Mouse (Mus musculus) brain, adult 10 weeks (tissue): Measurements from ENCODE around the gene Pla2g10. TPM values are rescaled to one million over a fixed set of nuclear protein-coding genes. Genes with fewer than 3 reads are reported as not detected.

Experiments
- polyA plus RNA-seq: library from polyadenylated mRNA; stranded (reverse); fragments of 350-450 nt; fragmentation: Illumina TruSeq; extraction: RNeasy Lipid Tissue Mini Kit (QIAGEN cat#74804); gene quantifications from one replicate; pipeline ENCODE4 v1.2.3, GENCODE M21; 2015; ENCODE audit warnings: low read depth, low replicate concordance

The Pla2g10 gene
- not detected for polyA plus RNA-seq

GRCm38 (mm10) chr16:13730285-13731255, at the start of gene Pla2g10:
Gene Pla2g10 (minus strand): TSS chr16:13730983.

GRCm38 (mm10) chr16:13671685-13672385, 58.9 kb downstream of the Pla2g10 start, which contains the start of the genes Bfar and 3110001I22Rik:
Gene Bfar (plus strand): TSS chr16:13671858.
Gene 3110001I22Rik (plus strand): TSS chr16:13671929.

DNA sequence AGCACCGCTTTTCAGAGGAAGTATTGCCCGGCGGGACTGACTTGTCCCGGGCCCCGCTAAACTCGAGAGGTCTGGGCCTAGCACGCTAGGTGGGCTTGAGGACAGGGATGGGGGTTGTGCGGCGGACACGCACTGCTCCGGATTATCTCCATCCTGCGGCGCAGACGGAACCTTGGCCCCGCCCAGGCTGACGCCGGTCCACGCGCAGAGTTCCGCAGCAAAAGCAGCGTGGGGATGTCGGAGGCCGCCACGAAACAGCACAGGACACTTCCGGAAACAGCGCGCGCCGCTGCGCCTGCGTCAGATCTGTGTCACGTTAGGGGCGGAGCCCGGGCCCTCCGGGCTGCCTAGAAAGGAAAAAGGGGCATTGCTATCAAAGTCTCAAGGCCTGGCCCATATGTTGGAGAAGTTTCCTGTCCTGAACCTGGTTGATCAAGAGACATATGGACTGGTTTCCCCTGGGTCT, 62.9 kb downstream of the Pla2g10 start, which contains the start of gene Parn:
Gene Parn (minus strand): TSS at position 293 of the 466 bp plus-strand sequence.

Other genes with a start within 250 kb of the Pla2g10 start
- 23.1 TPM for gene Parn, start 62.8 kb downstream of the Pla2g10 start, polyA plus RNA-seq
- gene Bfar, start 59.1 kb downstream of the Pla2g10 start, polyA plus RNA-seq = 43.0 TPM
- gene 3110001I22Rik, start 59.1 kb downstream of the Pla2g10 start, polyA plus RNA-seq = 2.9 TPM
- 41.2 TPM for gene Rrn3, start 49.7 kb upstream of the Pla2g10 start, polyA plus RNA-seq
- 149 TPM for gene Ntan1, start 87.9 kb upstream of the Pla2g10 start, polyA plus RNA-seq
- 74.0 TPM for gene Pdxdc1, start 172.1 kb upstream of the Pla2g10 start, polyA plus RNA-seq
- gene Mpv17l, start 172.2 kb upstream of the Pla2g10 start, polyA plus RNA-seq = 83.7 TPM